Mouse (Mus musculus) regulatory T cell (primary cell): ENCODE results near the gene R3hdml.
"Not testable (repeated sequence)": the region's sequence is repeated elsewhere in the genome, so short reads cannot be mapped to it uniquely, and the experiment has no call there.

ENCODE experiments used
- in situ Hi-C: fragments of 300-600 bp; cut with MboI, MseI; formaldehyde crosslinking; loops from one replicate; pipeline ENCODE4 v1.15.1; 2025; ENCODE audit warnings: high pct_unique_total_duplicates

Gene R3hdml

DNA sequence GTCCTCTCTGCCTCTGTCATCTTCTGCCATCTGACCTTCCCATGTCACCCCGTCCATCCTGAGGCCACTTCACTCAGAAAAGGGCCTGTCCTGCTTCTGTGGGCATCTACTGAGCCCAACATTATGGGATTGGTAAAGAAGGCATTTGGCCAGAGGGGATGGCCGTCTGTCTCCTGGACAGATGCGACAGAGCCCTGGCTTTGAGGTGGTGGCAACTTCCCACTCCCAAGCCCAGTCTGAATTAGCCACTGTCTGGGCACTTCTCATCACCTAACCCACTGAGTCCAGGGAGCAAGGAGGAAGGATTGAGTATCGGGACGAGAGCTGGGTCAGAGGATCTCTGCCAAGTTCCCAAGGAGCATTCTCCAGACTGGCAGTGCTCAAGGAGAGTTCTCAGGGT lies at the start of gene R3hdml:
TSS of gene R3hdml (plus strand) at position 301 of the 400 bp plus-strand sequence.
- in situ Hi-C loops: no loop called here

DNA sequence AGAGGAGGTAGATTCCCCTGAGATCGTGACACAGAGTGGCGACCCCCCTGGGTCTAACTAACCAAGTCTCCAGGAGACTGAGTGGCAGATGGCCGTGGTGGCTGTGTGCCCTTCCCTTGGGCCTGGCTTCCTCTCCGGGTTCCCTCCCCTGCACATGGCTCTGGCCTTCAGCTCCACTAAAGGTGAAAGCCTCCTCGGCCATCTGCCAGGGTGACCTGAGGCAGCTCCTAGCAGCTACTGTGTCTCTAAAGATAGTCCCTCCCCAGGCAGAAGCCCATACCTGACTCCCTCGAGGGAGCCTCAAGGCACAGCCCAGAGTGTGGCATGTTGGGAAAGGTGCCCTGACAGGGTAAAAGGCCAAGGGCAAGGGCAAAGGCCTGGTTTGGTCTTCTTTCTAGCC lies 48.6 kb upstream of the R3hdml start:
- in situ Hi-C loops: no loop called here

- in situ Hi-C loops: no loop called here
These were observed 48.1 kb upstream of the R3hdml start for GRCm38 (mm10) chr2:163444017-163444416.

DNA sequence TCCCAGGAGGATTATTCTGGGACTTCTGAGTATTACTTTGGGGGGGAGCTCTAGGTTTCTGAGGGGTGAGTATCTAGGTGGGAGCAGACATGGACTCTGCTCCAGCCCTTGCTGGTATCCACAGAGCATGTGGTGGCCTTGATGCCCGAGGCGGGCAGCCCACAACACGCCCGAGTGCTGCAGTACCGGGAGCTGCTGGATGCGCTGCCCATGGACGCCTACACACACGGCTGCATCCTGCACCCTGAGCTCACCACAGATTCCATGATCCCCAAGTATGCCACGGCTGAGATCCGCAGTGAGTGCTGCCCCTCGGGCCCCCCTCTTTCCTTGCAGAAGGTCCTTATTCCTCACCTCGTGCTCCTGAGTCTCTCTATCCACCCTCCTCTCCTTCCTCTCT lies 44.7 kb upstream of the R3hdml start:
- in situ Hi-C loops: no loop called here

- in situ Hi-C loops: no loop called here
These were observed 42.8 kb upstream of the R3hdml start for GRCm38 (mm10) chr2:163449276-163449675.

- in situ Hi-C loops: no loop called here
These were observed 41.3 kb upstream of the R3hdml start for GRCm38 (mm10) chr2:163450668-163451295.

DNA sequence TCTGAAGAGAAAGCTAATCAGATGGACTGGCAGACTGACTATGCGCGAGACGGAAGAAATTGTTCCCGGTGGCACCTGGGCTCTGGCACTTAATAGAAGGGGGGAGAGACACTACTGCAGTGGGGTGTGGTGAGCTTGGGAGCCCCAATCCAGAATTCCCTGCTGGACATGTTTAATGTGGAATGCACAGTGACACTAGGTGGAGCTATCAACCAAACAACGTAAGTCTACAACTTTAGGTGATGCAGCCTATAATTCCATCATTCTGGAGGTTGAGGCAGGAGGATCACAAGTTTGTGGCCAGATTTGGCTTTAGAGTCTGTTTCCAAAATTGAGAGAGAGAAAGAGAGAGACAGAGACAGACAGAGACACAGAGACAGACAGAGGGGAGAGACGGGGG lies 39.4 kb upstream of the R3hdml start:
- in situ Hi-C loops: no loop called here

GRCm38 (mm10) chr2:163453378-163453777 lies 38.7 kb upstream of the R3hdml start:
- in situ Hi-C loops: no loop called here

DNA sequence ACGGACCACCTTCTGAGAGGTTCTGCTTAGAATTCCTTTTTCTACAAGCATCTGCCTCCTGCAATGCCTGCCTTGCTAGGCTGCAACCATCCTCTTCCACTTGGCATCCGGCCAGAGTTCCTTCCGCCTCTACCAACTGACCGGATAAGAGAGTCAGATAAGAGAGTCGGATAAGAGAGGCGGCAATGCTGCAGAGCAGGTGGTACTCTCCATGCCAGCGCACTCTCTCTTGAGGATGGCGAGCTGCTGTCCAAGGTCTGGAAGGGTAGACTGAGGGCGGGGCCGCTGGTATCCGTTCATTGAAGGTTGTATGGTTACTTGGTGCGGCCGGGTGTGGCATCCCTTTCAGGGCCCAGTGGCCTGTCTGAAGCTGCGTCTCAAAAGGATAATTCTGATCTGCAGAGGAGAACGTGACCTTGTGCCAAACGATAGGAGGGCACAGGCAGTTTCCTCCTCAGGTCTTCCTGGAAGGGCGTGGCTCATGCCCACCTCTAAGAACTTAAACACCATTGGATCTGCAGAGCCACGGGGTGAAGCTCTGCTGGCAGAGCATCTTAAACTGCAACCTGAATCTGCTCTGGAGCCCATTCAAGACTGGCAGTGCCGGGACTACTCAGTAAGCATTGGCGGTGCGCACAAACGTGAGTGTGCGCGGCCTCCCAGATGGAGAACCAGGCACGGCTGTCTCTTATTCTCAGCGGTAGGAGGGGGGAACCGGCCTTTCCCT lies 33.4 kb upstream of the R3hdml start:
- in situ Hi-C loops: no loop called here

DNA sequence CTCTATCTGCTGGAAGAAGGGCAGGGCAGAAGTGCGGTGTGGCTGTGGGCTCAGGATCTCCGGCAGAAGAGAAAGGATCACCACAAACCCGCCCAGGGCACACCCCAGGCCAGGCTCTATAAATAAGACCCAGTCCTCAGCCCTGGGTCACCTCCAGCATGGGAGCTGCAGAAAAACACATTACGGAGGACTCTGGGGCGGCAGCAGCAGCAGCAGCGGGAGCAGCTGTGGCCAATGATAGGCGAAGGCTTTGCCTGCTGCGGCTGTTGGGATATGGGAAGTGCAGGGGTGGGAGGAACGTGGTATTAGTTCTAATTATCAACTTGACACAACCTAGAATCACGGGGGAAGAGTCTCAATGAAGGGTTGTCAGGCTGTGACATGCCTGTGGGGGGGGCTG lies 32.7 kb upstream of the R3hdml start:
- in situ Hi-C loops: no loop called here

GRCm38 (mm10) chr2:163460622-163461021 lies 31.5 kb upstream of the R3hdml start:
- in situ Hi-C loops: no loop called here

DNA sequence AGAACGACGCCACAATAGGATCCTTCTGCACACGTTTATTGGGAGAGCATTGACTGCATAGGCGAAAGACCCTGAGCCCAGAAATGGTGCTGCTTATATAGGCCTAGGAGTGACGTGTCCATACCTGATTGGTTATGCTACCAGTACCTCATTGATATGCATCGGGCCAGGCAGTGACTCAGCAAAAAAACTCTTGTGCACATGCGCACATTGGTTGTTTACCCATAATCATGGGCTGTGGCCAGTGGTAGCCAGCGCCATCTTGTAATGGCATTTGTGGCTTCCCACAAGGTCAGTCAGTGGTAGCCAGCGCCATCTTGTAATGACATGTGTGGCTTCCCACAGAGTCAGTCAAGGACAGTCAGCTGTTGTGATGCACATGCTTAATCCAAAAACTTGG lies 30.8 kb upstream of the R3hdml start:
- in situ Hi-C loops: not testable (repeated sequence)

- in situ Hi-C loops: no loop called here
These were observed 29.7 kb upstream of the R3hdml start for GRCm38 (mm10) chr2:163462386-163462785.

GRCm38 (mm10) chr2:163462801-163463200 lies 29.3 kb upstream of the R3hdml start:
- in situ Hi-C loops: no loop called here

DNA sequence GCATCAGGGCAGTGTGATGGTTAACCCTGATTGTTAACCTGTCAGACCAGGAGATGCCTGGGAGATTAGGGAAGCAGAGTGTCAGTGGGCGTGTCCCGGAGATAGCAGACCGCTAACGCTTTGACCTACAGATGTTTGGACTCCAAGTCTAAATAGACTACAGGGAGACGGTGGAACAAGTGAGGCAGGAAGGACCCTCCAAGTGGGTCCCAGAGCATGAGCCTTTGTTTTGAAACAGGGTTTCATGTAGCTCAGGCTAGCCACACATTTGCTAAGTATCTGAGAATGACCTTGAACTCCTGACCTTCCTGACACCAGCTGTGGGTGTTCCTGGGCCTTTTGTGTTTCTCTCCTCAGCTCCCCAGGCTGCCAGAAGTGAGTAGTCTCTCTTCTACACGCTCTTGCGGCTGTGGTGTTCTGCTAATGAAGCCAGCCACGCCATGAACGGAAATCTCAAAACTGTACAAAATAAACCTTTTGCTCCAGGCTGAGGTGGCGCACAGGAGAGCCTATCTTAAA lies 28.8 kb upstream of the R3hdml start:
- in situ Hi-C loops: no loop called here

GRCm38 (mm10) chr2:163463998-163464397 lies 28.1 kb upstream of the R3hdml start:
- in situ Hi-C loops: no loop called here

- in situ Hi-C loops: no loop called here
These were observed 27.6 kb upstream of the R3hdml start for GRCm38 (mm10) chr2:163464562-163464961.

- in situ Hi-C loops: loop anchor here (5.0 kb wide), 1 partner anchor 34 kb away; no protein-coding TSS in a partner anchor
These were observed 25.3 kb upstream of the R3hdml start for GRCm38 (mm10) chr2:163466771-163467170.

DNA sequence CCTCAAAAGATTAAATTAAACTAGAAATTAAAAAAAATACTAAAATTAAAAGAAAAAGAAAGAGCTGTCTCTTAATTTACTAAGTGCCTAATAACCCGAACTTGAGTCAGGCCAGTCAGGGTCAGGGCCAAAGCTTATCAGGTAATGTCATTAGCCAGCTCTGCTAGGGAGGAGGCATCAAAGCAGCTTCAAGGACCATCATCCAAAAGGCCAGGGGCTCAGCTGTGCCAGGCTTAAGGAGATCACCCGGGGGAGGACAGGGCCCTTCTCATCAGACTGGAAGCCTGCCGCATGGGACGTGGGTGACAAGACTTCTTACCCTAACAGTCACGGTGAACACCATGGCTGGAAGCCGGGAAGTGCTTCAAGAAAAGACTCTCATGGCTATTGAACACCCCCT lies 24.5 kb upstream of the R3hdml start:
- in situ Hi-C loops: loop anchor here (5.0 kb wide), 1 partner anchor 35 kb away; no protein-coding TSS in a partner anchor

DNA sequence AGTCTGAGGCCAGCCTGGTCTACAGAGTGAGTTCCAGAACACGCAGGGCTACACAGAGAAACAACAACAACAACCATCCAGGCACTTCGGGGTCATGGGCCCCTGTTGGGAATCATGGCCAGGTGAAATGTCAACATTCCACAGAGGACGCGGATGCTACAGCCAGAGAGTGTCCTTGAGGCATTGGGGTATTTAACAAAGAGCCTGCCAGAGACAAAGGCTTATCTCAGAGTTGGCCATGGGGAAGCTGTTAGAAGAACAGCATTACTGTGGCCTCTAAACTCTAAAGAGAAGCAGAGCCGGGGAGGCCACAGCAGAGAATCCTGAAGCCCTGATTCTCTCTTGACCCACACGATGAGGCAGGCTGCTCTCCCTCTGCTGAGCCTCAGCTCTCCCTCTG lies 23.3 kb upstream of the R3hdml start:
- in situ Hi-C loops: loop anchor here (5.0 kb wide), 1 partner anchor 37 kb away; no protein-coding TSS in a partner anchor

DNA sequence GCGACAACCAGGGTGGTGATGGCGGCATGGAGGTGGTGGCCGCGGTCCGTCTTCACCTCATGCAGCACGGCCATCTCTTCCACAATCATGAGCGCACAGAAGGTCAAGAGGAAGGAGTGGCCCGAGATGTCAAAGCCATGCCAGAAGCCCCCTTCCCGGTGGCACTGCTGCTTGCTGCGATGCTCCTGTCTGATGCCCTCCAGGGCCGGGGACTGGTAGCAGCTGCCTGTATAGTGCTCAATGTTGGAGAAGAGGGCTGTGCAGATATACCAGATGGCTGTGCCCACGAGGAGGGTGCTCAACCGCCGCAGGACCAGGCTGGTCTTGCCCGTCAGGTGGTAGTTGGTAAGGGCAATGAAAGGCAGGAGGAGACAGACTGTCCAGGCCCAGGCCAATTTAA lies 22.4 kb upstream of the R3hdml start:
- in situ Hi-C loops: loop anchor here (5.0 kb wide), 1 partner anchor 37 kb away; no protein-coding TSS in a partner anchor

DNA sequence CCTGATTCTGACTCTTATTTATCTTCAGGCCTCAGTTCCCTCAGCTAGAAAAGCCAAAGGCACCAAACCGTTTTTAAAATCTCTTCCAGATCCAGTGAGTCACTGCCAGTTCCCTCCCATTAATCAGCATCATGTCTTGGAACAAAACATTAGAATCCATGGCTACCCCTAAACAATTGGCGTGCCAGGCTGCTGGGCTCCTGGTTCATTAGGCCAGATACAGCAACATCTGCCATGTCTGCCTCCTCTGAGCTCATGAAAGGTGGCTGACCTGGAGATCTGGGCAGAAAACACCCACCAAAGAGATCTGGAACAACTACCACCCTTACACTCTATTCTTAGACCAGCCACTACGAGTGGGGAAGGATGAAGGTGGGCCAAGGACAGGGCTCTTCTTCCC lies 21.0 kb upstream of the R3hdml start:
- in situ Hi-C loops: no loop called here
